Mouse (Mus musculus) G1E (cell line): Measurements from ENCODE around the gene Tmem240.

ENCODE experiments used
- CTCF ChIP-seq: IDR thresholded peaks from 2 replicates; pipeline ENCODE4 v1.5.1; 2012; ENCODE audit warnings: low read depth, low read length, inconsistent platforms, mixed read lengths
- POLR2AphosphoS5 ChIP-seq: IDR thresholded peaks from 2 replicates; pipeline ENCODE4 v1.6.1; 2012; ENCODE audit warnings: low read depth, low read length, inconsistent platforms; ENCODE audit not compliant: insufficient replicate concordance
- TAL1 ChIP-seq: conservative IDR thresholded peaks from 2 replicates; pipeline ENCODE4 v1.6.1; 2012; ENCODE audit warnings: low read depth, low read length, inconsistent platforms, mixed read lengths

- no peak for TF ChIP-seq TAL1
- no peak for TF ChIP-seq CTCF
- no peak for TF ChIP-seq POLR2AphosphoS5
Observed at GRCm38 (mm10) chr4:155760613-155761355, 26.2 kb downstream of the Tmem240 start, which contains the start of gene Atad3a.
